Mouse (Mus musculus): ENCODE data around the gene Ano10. TPM values are rescaled to one million over a fixed set of nuclear protein-coding genes. Genes with fewer than 3 reads are reported as not detected.

Gene Ano10
- polyA plus RNA-seq, 1 experiment from 2014 or later, result 39.7 TPM

DNA sequence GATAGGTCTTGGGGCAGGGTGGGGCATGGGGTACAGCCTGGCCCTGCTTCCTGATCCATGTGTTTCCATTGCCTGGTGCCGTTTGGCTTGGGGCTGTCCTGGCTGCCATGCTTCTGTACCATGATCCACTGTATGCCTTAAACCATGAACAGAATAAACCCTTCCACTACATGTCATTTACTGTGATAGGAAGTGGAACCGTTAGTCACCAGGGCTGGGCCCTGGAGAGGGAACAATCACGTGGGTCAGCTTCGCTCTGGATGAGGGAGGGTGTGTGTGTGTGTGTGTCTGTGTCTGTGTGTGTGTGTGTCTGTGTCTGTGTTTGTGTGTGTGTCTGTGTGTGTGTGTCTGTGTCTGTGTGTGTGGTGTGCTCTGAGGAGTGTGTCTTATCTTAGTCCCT is 63.5 kb downstream of the Ano10 start:
- H3K4me2 ChIP-seq (ENCODE audit: low read depth, low read length), result no peak overlapping the region
- WGBS, result 78% methylated on average over 4 of the region's 4 CpGs
- no peak overlapping the region for H3K9ac ChIP-seq (ENCODE audit: low read depth, low read length)
- no peak overlapping the region for H3K27ac ChIP-seq (ENCODE audit: low read length)
- no peaks in the 10 kb centered on the region for H3K36me3 ChIP-seq (ENCODE audit: control insufficient read depth, insufficient read depth, low read length)
- no peaks in the 10 kb centered on the region for H3K27me3 ChIP-seq (replicated peaks; ENCODE audit: control insufficient read depth, insufficient read depth, low read length)
- no peak for ATAC-seq
- no peak overlapping the region for H3K4me3 ChIP-seq (ENCODE audit: low read length)
- H3K4me1 ChIP-seq (ENCODE audit: control insufficient read depth, insufficient read depth, low read length), result no peaks in the 10 kb centered on the region
- H3K9me3 ChIP-seq (ENCODE audit: control insufficient read depth, low read length), result no peaks in the 10 kb centered on the region

DNA sequence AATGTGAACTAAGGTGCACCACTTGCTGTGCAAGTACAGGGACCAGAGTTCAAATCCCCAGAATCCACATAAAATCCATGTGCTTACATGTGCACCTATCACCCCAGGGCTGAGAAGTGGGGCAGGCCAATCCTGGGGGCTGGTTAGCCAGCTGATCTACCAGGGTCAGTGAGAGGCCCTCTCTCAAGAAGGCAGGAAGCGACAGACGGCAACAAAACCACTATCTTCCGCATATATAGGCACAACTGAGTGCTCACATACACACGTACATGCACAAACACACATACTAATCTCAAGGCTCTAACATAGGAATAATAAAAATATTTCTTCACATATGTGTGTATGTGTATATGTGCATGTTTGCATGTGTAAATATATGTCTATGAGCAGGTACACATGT is 67.8 kb downstream of the Ano10 start:
- H3K4me1 ChIP-seq (ENCODE audit: control insufficient read depth, insufficient read depth, low read length), result no peaks in the 10 kb centered on the region
- no peaks in the 10 kb centered on the region for H3K9me3 ChIP-seq (ENCODE audit: control insufficient read depth, low read length)
- no peaks in the 10 kb centered on the region for H3K36me3 ChIP-seq (ENCODE audit: control insufficient read depth, insufficient read depth, low read length)
- H3K9ac ChIP-seq (ENCODE audit: low read depth, low read length), result no peak overlapping the region
- ATAC-seq, result no peak
- no peaks in the 10 kb centered on the region for H3K27me3 ChIP-seq (replicated peaks; ENCODE audit: control insufficient read depth, insufficient read depth, low read length)
- no peak overlapping the region for H3K4me3 ChIP-seq (ENCODE audit: low read length)
- 91% methylated on average over 4 of the region's 4 CpGs for WGBS
- no peak overlapping the region for H3K27ac ChIP-seq (ENCODE audit: low read length)
- H3K4me2 ChIP-seq (ENCODE audit: low read depth, low read length), result no peak overlapping the region

DNA sequence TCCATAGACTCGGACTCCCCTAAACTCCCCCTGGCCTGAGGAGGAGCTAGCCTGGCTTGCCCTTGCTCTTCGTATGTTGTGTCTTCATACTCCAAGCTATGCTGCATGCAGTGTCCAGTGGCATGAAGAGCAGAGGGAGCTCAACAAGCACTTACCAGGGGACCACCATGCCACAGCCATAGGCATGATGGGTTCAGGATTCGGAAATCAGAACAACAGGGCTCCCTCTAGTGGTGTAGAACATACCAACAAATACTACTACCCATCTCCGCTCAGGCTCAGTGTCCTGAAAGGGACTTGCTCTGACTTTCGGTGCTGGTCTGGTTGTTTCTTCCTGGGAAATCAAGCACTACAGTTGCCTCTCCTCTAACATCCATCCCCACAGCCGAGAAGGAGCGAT is 68.9 kb downstream of the Ano10 start:
- Histone ChIP-seq H3K9ac (ENCODE audit: low read depth, low read length) (no peak overlapping the region), H3K4me1 (ENCODE audit: control insufficient read depth, insufficient read depth, low read length) (no peaks in the 10 kb centered on the region), H3K4me2 (ENCODE audit: low read depth, low read length) (no peak overlapping the region), H3K27me3 (replicated peaks; ENCODE audit: control insufficient read depth, insufficient read depth, low read length) (no peaks in the 10 kb centered on the region), H3K36me3 (ENCODE audit: control insufficient read depth, insufficient read depth, low read length) (no peaks in the 10 kb centered on the region), H3K9me3 (ENCODE audit: control insufficient read depth, low read length) (no peaks in the 10 kb centered on the region), H3K27ac (ENCODE audit: low read length) (no peak overlapping the region), H3K4me3 (ENCODE audit: low read length) (no peak overlapping the region)
- WGBS, result 47% methylated on average over 7 of the region's 7 CpGs
- ATAC-seq, result 0 out of 2 replicates have a peak, but pooled peaks have one; percentile 28

DNA sequence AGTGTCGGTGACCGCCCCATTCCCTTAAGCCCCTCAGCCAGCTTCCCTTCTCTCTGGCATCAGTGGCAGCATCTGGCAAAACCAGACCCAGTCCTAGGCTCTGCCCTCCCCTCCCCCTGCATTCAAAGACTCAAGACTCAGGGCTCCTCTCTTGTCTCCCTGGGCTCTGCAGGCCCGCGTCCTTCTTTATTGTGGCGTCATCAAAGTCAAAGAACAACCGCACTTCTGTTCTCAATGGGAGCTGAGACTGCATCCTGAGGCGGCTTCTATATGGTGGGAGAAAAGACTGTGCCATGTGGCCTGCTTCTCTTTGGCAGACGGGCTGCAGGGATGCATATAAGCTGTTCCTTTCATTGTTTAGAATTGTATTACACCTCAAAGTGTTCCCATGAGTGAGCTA is 71.2 kb downstream of the Ano10 start:
- 47% methylated on average over 8 of the region's 8 CpGs for WGBS
- H3K4me3 ChIP-seq (ENCODE audit: low read length), result no peak overlapping the region
- H3K4me2 ChIP-seq (ENCODE audit: low read depth, low read length), result no peak overlapping the region
- no peak overlapping the region for H3K27ac ChIP-seq (ENCODE audit: low read length)
- H3K27me3 ChIP-seq (replicated peaks; ENCODE audit: control insufficient read depth, insufficient read depth, low read length), result no peaks in the 10 kb centered on the region
- ATAC-seq, result no peak
- H3K4me1 ChIP-seq (ENCODE audit: control insufficient read depth, insufficient read depth, low read length), result no peaks in the 10 kb centered on the region
- no peaks in the 10 kb centered on the region for H3K9me3 ChIP-seq (ENCODE audit: control insufficient read depth, low read length)
- no peak overlapping the region for H3K9ac ChIP-seq (ENCODE audit: low read depth, low read length)
- no peaks in the 10 kb centered on the region for H3K36me3 ChIP-seq (ENCODE audit: control insufficient read depth, insufficient read depth, low read length)

DNA sequence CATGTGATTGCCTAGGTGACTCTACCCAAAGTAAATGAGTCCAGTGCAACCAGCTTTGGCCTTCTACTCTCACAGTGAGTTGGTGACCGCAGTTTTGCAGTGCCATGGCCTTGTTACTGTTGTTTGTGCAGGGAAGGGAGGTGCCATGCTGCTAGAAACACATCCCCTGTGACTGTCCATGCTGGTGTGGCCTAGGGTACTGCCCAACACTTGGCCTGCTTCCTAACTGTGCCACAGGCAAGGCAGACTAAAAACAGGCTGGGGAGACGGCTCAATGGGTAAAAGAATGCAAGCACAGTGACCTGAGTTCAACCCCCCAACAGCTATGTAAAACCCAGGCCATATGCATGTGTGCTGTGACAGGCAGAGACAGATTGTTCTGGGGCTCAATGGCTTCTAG is 74.3 kb downstream of the Ano10 start:
- Histone ChIP-seq H3K27me3 (replicated peaks; ENCODE audit: control insufficient read depth, insufficient read depth, low read length) (no peaks in the 10 kb centered on the region), H3K9ac (ENCODE audit: low read depth, low read length) (no peak overlapping the region), H3K4me3 (ENCODE audit: low read length) (no peak overlapping the region), H3K9me3 (ENCODE audit: control insufficient read depth, low read length) (no peaks in the 10 kb centered on the region), H3K36me3 (ENCODE audit: control insufficient read depth, insufficient read depth, low read length) (no peaks in the 10 kb centered on the region), H3K4me2 (ENCODE audit: low read depth, low read length) (no peak overlapping the region), H3K4me1 (ENCODE audit: control insufficient read depth, insufficient read depth, low read length) (no peaks in the 10 kb centered on the region), H3K27ac (ENCODE audit: low read length) (no peak overlapping the region)
- WGBS, result 64% methylated on average over 2 of the region's 2 CpGs
- ATAC-seq, result no peak

DNA sequence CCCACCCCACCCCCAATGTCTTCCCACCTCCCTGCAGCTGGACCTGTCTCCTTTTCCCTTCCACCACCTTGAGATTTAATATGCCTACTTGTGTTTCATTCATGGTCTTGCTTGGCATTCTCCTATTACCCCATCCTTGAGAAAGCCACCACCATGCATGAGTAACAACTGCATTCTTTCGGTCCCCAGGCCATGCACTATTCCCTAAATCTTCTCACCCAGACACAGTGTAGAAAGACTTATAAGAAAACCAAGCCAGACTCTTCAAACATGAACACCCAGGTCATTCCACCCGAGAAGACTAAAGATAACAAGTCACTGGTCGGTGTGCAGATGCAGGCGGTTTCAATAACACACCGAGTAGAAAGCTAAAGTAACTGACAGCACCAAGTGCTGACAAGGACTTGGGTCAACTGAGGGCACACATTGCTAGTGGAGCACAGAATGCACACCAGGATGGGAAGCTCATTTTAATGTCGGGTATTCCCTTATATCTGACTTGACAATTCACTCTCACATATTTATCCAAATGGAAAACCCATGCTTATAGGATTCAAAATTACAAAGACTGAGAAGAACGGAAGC is 77.2 kb downstream of the Ano10 start:
- H3K36me3 ChIP-seq (ENCODE audit: control insufficient read depth, insufficient read depth, low read length), result no peaks in the 10 kb centered on the region
- no peaks in the 10 kb centered on the region for H3K9me3 ChIP-seq (ENCODE audit: control insufficient read depth, low read length)
- no peaks in the 10 kb centered on the region for H3K27me3 ChIP-seq (replicated peaks; ENCODE audit: control insufficient read depth, insufficient read depth, low read length)
- H3K4me2 ChIP-seq (ENCODE audit: low read depth, low read length), result no peak overlapping the region
- no peak overlapping the region for H3K9ac ChIP-seq (ENCODE audit: low read depth, low read length)
- no peak overlapping the region for H3K27ac ChIP-seq (ENCODE audit: low read length)
- no peak for ATAC-seq
- 79% methylated on average over 7 of the region's 7 CpGs for WGBS
- no peak overlapping the region for H3K4me3 ChIP-seq (ENCODE audit: low read length)
- H3K4me1 ChIP-seq (ENCODE audit: control insufficient read depth, insufficient read depth, low read length), result no peaks in the 10 kb centered on the region

DNA sequence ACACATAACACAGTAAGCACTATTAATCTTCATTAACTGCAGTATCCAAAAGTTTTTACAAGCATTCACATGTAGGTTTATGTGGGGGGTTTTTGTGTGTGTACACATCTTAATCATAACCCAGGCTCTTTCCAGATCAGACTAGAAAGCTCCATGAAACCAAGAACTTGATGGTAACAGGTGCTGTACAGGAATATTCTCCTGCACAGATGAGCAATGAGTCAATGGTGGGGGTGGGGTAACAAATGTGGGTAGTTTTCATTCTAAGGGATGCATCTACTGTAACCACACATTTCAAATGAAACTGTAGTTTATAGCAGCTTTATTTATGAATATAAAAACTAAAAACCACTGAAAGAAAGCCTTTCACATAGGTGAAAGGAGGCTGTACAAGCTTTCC is 79.1 kb downstream of the Ano10 start:
- H3K9me3 ChIP-seq (ENCODE audit: control insufficient read depth, low read length), result no peaks in the 10 kb centered on the region
- H3K36me3 ChIP-seq (ENCODE audit: control insufficient read depth, insufficient read depth, low read length), result no peaks in the 10 kb centered on the region
- no peak for ATAC-seq
- no peak overlapping the region for H3K4me2 ChIP-seq (ENCODE audit: low read depth, low read length)
- no peak overlapping the region for H3K27ac ChIP-seq (ENCODE audit: low read length)
- no peak overlapping the region for H3K9ac ChIP-seq (ENCODE audit: low read depth, low read length)
- H3K27me3 ChIP-seq (replicated peaks; ENCODE audit: control insufficient read depth, insufficient read depth, low read length), result no peaks in the 10 kb centered on the region
- no peak overlapping the region for H3K4me3 ChIP-seq (ENCODE audit: low read length)
- H3K4me1 ChIP-seq (ENCODE audit: control insufficient read depth, insufficient read depth, low read length), result no peaks in the 10 kb centered on the region

DNA sequence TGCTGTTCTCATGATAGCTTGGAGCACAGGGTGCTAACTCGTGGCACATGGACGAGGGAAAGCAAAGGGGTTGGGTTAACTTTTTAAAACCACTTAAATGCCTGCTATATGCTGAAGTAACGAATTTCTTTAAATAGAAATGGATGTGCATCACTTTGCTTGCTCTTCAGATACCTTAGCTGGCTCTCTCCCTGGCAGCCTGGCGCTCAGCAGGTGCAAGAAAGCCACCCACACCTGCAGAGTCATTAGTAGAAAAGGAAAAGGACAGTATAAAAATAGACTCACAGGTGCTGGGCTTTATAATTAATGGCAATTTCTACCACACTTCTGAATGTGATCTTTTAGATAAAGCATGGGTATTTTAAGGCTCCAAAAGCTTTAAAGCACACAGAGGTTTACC is 85.9 kb downstream of the Ano10 start:
- Histone ChIP-seq H3K4me1 (ENCODE audit: control insufficient read depth, insufficient read depth, low read length) (no peaks in the 10 kb centered on the region), H3K9me3 (ENCODE audit: control insufficient read depth, low read length) (no peaks in the 10 kb centered on the region), H3K27ac (ENCODE audit: low read length) (no peak overlapping the region), H3K4me2 (ENCODE audit: low read depth, low read length) (no peak overlapping the region), H3K9ac (ENCODE audit: low read depth, low read length) (no peak overlapping the region), H3K27me3 (replicated peaks; ENCODE audit: control insufficient read depth, insufficient read depth, low read length) (no peaks in the 10 kb centered on the region), H3K4me3 (ENCODE audit: low read length) (no peak overlapping the region), H3K36me3 (ENCODE audit: control insufficient read depth, insufficient read depth, low read length) (no peaks in the 10 kb centered on the region)
- WGBS, result 80% methylated on average over 4 of the region's 4 CpGs
- ATAC-seq, result no peak

DNA sequence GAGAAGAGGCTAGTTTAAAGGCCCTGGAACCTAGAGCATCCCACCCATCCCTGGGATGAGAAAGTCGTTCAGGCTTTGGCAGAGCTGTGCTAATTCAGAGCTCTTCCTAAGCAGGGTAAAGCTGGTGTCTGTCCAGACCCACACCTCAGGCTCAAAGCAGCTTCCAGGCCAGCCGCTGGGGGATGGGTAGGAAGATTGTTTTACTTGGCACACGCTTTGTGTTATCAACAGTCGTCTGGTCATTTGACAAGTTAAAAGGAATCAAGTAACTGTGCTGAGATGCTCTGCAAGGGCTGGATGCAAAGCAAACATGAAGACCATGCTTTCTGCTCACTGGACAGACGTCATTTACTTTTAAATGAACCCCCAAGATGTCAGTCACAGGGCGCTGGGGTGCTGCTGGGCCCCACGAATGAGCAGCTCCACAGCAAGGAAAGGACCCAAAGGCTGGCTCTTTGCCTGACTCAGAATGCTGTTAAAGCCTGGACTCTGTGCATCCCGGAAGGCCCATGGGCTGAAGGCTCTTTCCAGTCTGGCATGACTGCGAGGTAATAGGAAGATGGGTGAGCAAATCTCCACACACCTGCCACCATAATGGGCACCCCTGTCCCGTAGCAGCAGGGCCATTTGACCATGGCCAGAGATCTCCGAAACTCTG is 88.6 kb downstream of the Ano10 start:
- H3K9me3 ChIP-seq (ENCODE audit: control insufficient read depth, low read length), result no peaks in the 10 kb centered on the region
- no peaks in the 10 kb centered on the region for H3K27me3 ChIP-seq (replicated peaks; ENCODE audit: control insufficient read depth, insufficient read depth, low read length)
- 48% methylated on average over 11 of the region's 11 CpGs for WGBS
- no peaks in the 10 kb centered on the region for H3K4me1 ChIP-seq (ENCODE audit: control insufficient read depth, insufficient read depth, low read length)
- ATAC-seq, result no peak
- no peaks in the 10 kb centered on the region for H3K36me3 ChIP-seq (ENCODE audit: control insufficient read depth, insufficient read depth, low read length)
- no peak overlapping the region for H3K9ac ChIP-seq (ENCODE audit: low read depth, low read length)
- peak overlapping the region; percentile 14; the same call in 1 of the 2 replicates for H3K27ac ChIP-seq (ENCODE audit: low read length)
- H3K4me2 ChIP-seq (ENCODE audit: low read depth, low read length), result no peak overlapping the region
- H3K4me3 ChIP-seq (ENCODE audit: low read length), result no peak overlapping the region

DNA sequence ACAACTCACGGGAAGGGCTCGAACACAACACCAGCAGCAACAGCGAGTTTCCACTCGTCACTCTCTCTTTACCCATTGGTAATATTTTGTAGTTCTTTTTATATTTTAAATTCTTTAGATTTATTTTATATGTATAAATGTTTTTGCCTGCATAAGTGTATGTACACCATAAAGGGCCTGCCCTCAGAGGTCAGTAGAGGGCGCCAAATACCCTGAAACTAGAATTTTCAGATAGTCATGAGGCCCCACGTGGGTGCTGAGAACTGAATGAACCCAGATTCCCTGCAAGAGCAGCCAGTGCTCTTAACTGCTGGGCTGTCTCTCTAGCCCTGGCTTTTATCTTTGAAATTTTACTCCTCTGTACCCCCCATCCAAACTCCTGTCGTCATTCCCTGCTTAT is 89.7 kb downstream of the Ano10 start:
- 73% methylated on average over 7 of the region's 7 CpGs for WGBS
- H3K4me3 ChIP-seq (ENCODE audit: low read length), result no peak overlapping the region
- H3K27me3 ChIP-seq (replicated peaks; ENCODE audit: control insufficient read depth, insufficient read depth, low read length), result no peaks in the 10 kb centered on the region
- no peak for ATAC-seq
- H3K9ac ChIP-seq (ENCODE audit: low read depth, low read length), result no peak overlapping the region
- no peak overlapping the region for H3K4me2 ChIP-seq (ENCODE audit: low read depth, low read length)
- no peaks in the 10 kb centered on the region for H3K9me3 ChIP-seq (ENCODE audit: control insufficient read depth, low read length)
- H3K4me1 ChIP-seq (ENCODE audit: control insufficient read depth, insufficient read depth, low read length), result no peaks in the 10 kb centered on the region; the same call in 1 of the 2 replicates
- no peaks in the 10 kb centered on the region for H3K36me3 ChIP-seq (ENCODE audit: control insufficient read depth, insufficient read depth, low read length)
- no peak overlapping the region for H3K27ac ChIP-seq (ENCODE audit: low read length)

Data from intestine, embryonic 16.5 days (tissue).